Mouse (Mus musculus): Measurements from ENCODE around the gene Mfsd4b1. TPM values are rescaled to one million over a fixed set of nuclear protein-coding genes. Genes with fewer than 3 reads are reported as not detected.
A peak's percentile ranks its signal among the peaks of the same experiment; 100 is the strongest.
"Not testable (repeated sequence)": the region's sequence is repeated elsewhere in the genome, so short reads cannot be mapped to it uniquely, and the experiment has no call there.

The Mfsd4b1 gene
- polyA plus RNA-seq, 1 experiment from 2014 or later: 0.32 TPM

DNA sequence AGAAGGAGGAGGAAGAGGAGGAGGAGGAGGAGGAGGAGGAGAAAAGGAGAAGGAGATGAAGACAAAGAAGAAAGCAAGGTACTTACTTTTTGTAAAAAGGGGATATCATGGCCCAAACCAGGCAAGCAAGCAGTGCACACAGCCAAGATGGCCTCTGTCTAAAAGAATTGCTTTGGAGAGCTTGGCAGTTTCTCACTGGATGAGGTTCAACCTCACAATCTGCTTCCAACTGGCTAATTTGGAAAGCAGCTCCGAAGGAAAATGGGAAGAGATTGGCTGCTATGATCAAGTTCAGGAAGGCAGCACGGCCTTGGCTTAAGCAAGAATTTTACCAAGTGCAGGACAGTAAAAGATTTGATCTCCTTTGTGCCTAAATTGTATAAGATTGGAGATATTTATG, 4.5 kb upstream of the Mfsd4b1 start:
- no peak for DNase-seq (ENCODE audit: low spot score)
- no peaks in the 10 kb centered on the region for H3K36me3 ChIP-seq (ENCODE audit: control insufficient read depth, insufficient read depth, low read length)
- WGBS: 72% methylated on average over 2 of the region's 2 CpGs
- ATAC-seq (ENCODE audit: low read depth): no peak
- H3K4me2 ChIP-seq (ENCODE audit: low read depth, low read length): no peak overlapping the region
- H3K27ac ChIP-seq (replicated peaks; ENCODE audit: low read depth, low read length): no peak overlapping the region
- no peak overlapping the region for H3K9ac ChIP-seq (ENCODE audit: low read depth, low read length)
- no peaks in the 10 kb centered on the region for H3K27me3 ChIP-seq (replicated peaks; ENCODE audit: control insufficient read depth, insufficient read depth, low read length)
- no peaks in the 10 kb centered on the region for H3K9me3 ChIP-seq (ENCODE audit: control insufficient read depth, low read length)
- H3K4me1 ChIP-seq (ENCODE audit: control insufficient read depth, insufficient read depth, low read length): peaks cover 3% of the 10 kb centered on the region; the same call in 1 of the 2 replicates
- H3K4me3 ChIP-seq (ENCODE audit: low read depth, low read length): no peak overlapping the region

DNA sequence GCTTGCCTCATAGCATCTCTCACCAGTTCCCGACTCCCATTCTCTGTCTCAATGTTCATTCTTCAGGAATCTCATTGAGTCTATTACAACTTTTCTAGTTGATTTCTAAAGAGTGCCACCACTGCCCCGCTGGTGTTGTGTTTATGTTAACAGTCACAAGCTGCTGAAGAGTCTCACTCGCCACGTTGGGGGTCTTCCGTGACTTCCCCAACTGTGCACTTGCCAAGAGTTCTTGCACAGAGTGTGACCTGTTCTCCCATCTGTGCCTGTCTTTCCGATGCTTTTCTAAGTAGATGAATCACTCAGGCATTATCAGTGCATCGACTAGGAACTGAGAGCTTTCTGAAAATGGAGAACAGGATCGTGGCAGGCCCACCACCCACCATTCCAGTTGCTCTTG, 3.0 kb upstream of the Mfsd4b1 start:
- peaks cover 3% of the 10 kb centered on the region; the same call in 1 of the 2 replicates for H3K4me1 ChIP-seq (ENCODE audit: control insufficient read depth, insufficient read depth, low read length)
- no peaks in the 10 kb centered on the region for H3K36me3 ChIP-seq (ENCODE audit: control insufficient read depth, insufficient read depth, low read length)
- no peaks in the 10 kb centered on the region for H3K9me3 ChIP-seq (ENCODE audit: control insufficient read depth, low read length)
- DNase-seq (ENCODE audit: low spot score): no peak
- H3K27me3 ChIP-seq (replicated peaks; ENCODE audit: control insufficient read depth, insufficient read depth, low read length): 0 out of 2 replicates have a peak, but pooled peaks cover 7% of the 10 kb centered on the region
- no peak overlapping the region for H3K4me3 ChIP-seq (ENCODE audit: low read depth, low read length)
- no peak for ATAC-seq (ENCODE audit: low read depth)
- WGBS: 86% methylated on average over 8 of the region's 8 CpGs
- H3K27ac ChIP-seq (replicated peaks; ENCODE audit: low read depth, low read length): no peak overlapping the region
- H3K4me2 ChIP-seq (ENCODE audit: low read depth, low read length): no peak overlapping the region
- H3K9ac ChIP-seq (ENCODE audit: low read depth, low read length): no peak overlapping the region

DNA sequence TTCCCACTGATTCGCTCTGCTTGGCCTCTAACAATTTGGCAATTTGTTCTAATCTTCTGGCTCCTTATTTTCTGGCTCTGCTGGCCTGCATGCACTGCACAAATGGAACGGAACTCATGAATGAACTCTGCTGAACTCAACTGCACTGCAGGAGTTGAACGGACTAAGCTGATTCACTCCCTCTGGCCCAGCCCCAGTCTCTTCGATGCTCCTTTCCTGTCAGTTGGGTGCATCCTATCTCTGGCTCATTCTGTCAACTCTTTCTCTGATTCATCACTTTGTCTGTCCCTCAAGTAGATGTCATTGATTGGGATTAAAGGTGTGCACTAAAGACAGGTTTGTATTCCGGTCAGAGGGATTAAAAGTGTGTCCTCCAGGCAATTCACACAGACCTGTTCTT, 1.5 kb upstream of the Mfsd4b1 start:
- 89% methylated on average over 5 of the region's 5 CpGs for WGBS
- no peak overlapping the region for H3K4me3 ChIP-seq (ENCODE audit: low read depth, low read length)

DNA sequence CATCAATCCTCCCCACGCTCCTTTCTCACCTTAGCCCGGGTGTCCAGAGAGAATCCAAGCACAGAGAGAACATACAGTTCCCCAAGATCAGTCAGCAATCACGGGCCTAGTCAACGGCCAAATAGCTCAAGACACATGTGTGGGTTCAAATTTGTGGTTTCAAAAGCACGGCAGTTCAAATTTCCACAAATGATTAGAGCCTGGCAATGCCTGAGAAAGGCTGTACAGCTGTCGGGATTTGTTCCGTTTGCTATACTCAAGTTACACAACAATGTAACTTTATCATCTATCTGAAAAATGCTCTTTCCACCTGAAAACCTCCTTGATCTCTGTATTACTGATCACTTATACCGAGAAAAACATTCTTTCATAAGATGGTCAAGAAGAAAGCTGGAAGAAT, 492 bp upstream of the Mfsd4b1 start:
- Histone ChIP-seq H3K9me3 (ENCODE audit: control insufficient read depth, low read length) (no peaks in the 10 kb centered on the region), H3K4me2 (ENCODE audit: low read depth, low read length) (peak overlapping the region; percentile 99), H3K36me3 (ENCODE audit: control insufficient read depth, insufficient read depth, low read length) (no peaks in the 10 kb centered on the region), H3K27ac (replicated peaks; ENCODE audit: low read depth, low read length) (no peak overlapping the region; the same call in 1 of the 2 replicates), H3K4me3 (ENCODE audit: low read depth, low read length) (peak overlapping the region; percentile 65), H3K9ac (ENCODE audit: low read depth, low read length) (peak overlapping the region; percentile 70), H3K27me3 (replicated peaks; ENCODE audit: control insufficient read depth, insufficient read depth, low read length) (0 out of 2 replicates have a peak, but pooled peaks cover 8% of the 10 kb centered on the region), H3K4me1 (ENCODE audit: control insufficient read depth, insufficient read depth, low read length) (peaks cover 3% of the 10 kb centered on the region; the same call in 1 of the 2 replicates)
- ATAC-seq (ENCODE audit: low read depth) (peak; percentile 10; the same call in 1 of the 2 replicates), DNase-seq (ENCODE audit: low spot score) (peak; percentile 53)
- WGBS: 25% methylated on average over 8 of the region's 8 CpGs

More for the DNA sequence above, 1.5 kb upstream of the Mfsd4b1 start:
- Histone ChIP-seq H3K4me1 (ENCODE audit: control insufficient read depth, insufficient read depth, low read length) (peaks cover 3% of the 10 kb centered on the region; the same call in 1 of the 2 replicates), H3K9ac (ENCODE audit: low read depth, low read length) (no peak overlapping the region), H3K9me3 (ENCODE audit: control insufficient read depth, low read length) (no peaks in the 10 kb centered on the region), H3K36me3 (ENCODE audit: control insufficient read depth, insufficient read depth, low read length) (no peaks in the 10 kb centered on the region), H3K27ac (replicated peaks; ENCODE audit: low read depth, low read length) (no peak overlapping the region), H3K27me3 (replicated peaks; ENCODE audit: control insufficient read depth, insufficient read depth, low read length) (0 out of 2 replicates have a peak, but pooled peaks cover 8% of the 10 kb centered on the region), H3K4me2 (ENCODE audit: low read depth, low read length) (no peak overlapping the region)
- ATAC-seq (ENCODE audit: low read depth) (no peak), DNase-seq (ENCODE audit: low spot score) (no peak)

DNA sequence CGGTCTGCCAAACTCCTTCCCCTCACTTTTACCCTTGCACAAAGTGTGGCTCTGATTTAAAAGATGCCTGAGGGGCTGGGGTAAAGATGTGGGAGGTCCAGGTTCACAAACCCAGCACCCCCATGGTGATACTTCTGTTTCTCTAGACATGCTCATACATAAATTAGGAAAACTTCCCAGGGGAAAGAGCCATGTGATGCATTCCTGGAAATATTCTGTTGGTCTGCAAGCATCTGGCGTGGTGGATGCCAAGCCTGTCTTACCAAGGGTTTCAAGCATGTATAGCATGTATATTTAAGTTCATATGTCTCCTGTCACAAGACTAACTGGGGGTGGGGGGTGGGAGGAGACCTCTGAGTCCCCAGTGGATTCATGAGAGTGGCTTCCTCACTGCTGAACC, 4.7 kb downstream of the Mfsd4b1 start:
- Histone ChIP-seq H3K27me3 (replicated peaks; ENCODE audit: control insufficient read depth, insufficient read depth, low read length) (0 out of 2 replicates have a peak, but pooled peaks cover 8% of the 10 kb centered on the region), H3K9me3 (ENCODE audit: control insufficient read depth, low read length) (no peaks in the 10 kb centered on the region), H3K4me2 (ENCODE audit: low read depth, low read length) (no peak overlapping the region), H3K27ac (replicated peaks; ENCODE audit: low read depth, low read length) (no peak overlapping the region), H3K9ac (ENCODE audit: low read depth, low read length) (no peak overlapping the region), H3K4me3 (ENCODE audit: low read depth, low read length) (no peak overlapping the region), H3K4me1 (ENCODE audit: control insufficient read depth, insufficient read depth, low read length) (peaks cover 2% of the 10 kb centered on the region; the same call in 1 of the 2 replicates), H3K36me3 (ENCODE audit: control insufficient read depth, insufficient read depth, low read length) (no peaks in the 10 kb centered on the region)
- 48% methylated on average over 2 of the region's 2 CpGs for WGBS
- peak; percentile 26 for DNase-seq (ENCODE audit: low spot score)
- no peak for ATAC-seq (ENCODE audit: low read depth)

DNA sequence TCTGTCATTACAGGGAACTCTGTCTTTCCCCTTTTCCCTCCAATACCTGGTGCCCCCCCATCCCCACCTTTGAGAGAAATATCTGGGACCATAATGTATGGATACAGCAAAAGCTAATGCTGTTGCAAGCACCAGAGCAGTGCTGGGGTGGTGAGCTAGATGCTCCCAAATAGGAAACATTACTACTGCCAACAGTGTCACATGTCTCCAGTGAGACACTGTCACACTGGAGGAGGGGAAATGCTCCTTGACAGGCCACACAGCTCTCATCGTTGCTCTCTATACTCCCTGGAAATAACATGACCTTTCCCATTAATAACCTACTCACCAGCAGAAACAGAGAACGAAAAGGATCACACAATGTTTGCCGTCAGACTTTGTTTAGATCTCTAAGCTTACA, 5.6 kb downstream of the Mfsd4b1 start:
- H3K36me3 ChIP-seq (ENCODE audit: control insufficient read depth, insufficient read depth, low read length): no peaks in the 10 kb centered on the region
- no peaks in the 10 kb centered on the region for H3K9me3 ChIP-seq (ENCODE audit: control insufficient read depth, low read length)
- ATAC-seq (ENCODE audit: low read depth) (no peak), DNase-seq (ENCODE audit: low spot score) (no peak)
- no peak overlapping the region for H3K9ac ChIP-seq (ENCODE audit: low read depth, low read length)
- no peak overlapping the region for H3K27ac ChIP-seq (replicated peaks; ENCODE audit: low read depth, low read length)
- 57% methylated on average over 3 of the region's 3 CpGs for WGBS
- 0 out of 2 replicates have a peak, but pooled peaks cover 8% of the 10 kb centered on the region for H3K27me3 ChIP-seq (replicated peaks; ENCODE audit: control insufficient read depth, insufficient read depth, low read length)
- no peaks in the 10 kb centered on the region for H3K4me1 ChIP-seq (ENCODE audit: control insufficient read depth, insufficient read depth, low read length)
- H3K4me2 ChIP-seq (ENCODE audit: low read depth, low read length): no peak overlapping the region
- no peak overlapping the region for H3K4me3 ChIP-seq (ENCODE audit: low read depth, low read length)

DNA sequence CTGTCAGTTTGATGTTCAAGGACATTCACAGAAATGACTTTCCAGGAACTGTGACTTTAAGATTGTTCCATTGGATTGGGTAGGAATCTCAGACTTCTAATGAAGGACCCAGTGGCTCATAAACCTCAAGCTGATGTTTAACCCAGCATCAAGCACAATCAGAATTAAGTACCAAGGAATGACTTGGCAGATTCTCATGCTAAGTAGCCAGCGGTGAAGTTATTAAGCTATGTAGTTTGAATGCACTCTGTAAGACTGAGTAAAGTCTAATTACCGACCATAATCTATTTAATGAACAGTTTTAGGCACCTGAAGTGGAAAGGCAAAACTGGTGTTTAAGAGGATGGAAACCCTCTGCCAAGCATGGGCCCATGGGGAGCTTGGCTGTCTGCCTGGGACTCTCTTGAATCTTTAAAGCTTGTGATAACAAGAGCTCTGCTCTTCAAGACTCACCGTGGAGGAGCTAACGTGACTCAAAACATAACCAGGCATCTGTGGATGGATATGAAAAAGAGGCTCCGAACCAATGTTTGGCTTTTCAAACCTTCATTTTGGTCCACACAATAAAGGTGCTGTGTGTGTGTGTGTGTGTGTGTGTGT, 6.7 kb downstream of the Mfsd4b1 start:
- Histone ChIP-seq H3K9ac (ENCODE audit: low read depth, low read length) (no peak overlapping the region), H3K4me3 (ENCODE audit: low read depth, low read length) (no peak overlapping the region), H3K4me1 (ENCODE audit: control insufficient read depth, insufficient read depth, low read length) (no peaks in the 10 kb centered on the region), H3K27ac (replicated peaks; ENCODE audit: low read depth, low read length) (no peak overlapping the region), H3K27me3 (replicated peaks; ENCODE audit: control insufficient read depth, insufficient read depth, low read length) (0 out of 2 replicates have a peak, but pooled peaks cover 3% of the 10 kb centered on the region), H3K9me3 (ENCODE audit: control insufficient read depth, low read length) (no peaks in the 10 kb centered on the region), H3K36me3 (ENCODE audit: control insufficient read depth, insufficient read depth, low read length) (no peaks in the 10 kb centered on the region), H3K4me2 (ENCODE audit: low read depth, low read length) (no peak overlapping the region)
- ATAC-seq (ENCODE audit: low read depth) (no peak), DNase-seq (ENCODE audit: low spot score) (no peak)
- 84% methylated on average over 5 of the region's 5 CpGs for WGBS

DNA sequence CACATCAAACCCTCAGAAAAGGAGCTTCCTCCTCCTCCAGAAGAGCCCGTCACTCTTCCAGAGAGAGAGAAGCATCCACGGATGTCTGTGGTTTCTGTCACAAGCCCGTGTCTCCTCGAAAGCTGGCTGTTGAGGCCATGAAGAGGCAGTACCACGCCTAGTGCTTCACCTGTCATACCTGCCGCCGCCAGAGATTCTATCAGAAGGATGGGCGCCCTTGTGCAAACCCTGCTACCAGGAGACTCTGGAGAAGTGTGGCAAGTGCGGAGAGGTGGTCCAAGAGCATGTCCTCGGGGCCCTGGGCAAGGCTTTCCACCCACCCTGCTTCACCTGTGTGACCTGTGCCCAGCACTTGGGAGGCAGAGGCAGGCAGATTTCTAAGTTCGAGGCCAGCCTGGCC, 15.5 kb downstream of the Mfsd4b1 start:
- Histone ChIP-seq H3K4me1 (ENCODE audit: control insufficient read depth, insufficient read depth, low read length) (no peaks in the 10 kb centered on the region), H3K9me3 (ENCODE audit: control insufficient read depth, low read length) (no peaks in the 10 kb centered on the region), H3K27ac (replicated peaks; ENCODE audit: low read depth, low read length) (no peak overlapping the region), H3K4me2 (ENCODE audit: low read depth, low read length) (no peak overlapping the region), H3K36me3 (ENCODE audit: control insufficient read depth, insufficient read depth, low read length) (no peaks in the 10 kb centered on the region), H3K4me3 (ENCODE audit: low read depth, low read length) (no peak overlapping the region), H3K9ac (ENCODE audit: low read depth, low read length) (no peak overlapping the region), H3K27me3 (replicated peaks; ENCODE audit: control insufficient read depth, insufficient read depth, low read length) (no peaks in the 10 kb centered on the region)
- no peak for ATAC-seq (ENCODE audit: low read depth)
- DNase-seq (ENCODE audit: low spot score): no peak
- 72% methylated on average over 11 of the region's 11 CpGs for WGBS

DNA sequence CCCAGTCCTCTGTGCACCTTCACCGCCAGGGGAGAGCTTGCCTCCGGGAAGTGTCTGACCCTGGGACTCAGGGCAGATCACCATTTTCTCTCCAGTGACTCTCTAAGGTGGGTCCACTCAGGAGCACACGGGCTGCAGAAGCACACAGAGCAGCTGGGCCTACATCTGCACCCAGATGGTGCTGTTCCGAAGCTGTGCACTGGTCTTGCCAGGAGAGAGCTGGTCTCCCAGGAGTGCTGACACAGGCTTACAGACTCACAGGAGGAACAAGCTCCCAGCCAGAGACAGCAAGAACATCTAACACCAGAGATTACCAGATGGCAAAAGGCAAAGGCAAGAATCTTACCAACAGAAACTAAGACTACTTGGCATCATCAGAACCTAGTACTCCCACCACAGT, 16.2 kb downstream of the Mfsd4b1 start:
- DNase-seq (ENCODE audit: low spot score); H3K4me2 ChIP-seq (ENCODE audit: low read depth, low read length); H3K4me1 ChIP-seq (ENCODE audit: control insufficient read depth, insufficient read depth, low read length); ATAC-seq (ENCODE audit: low read depth); H3K27me3 ChIP-seq (replicated peaks; ENCODE audit: control insufficient read depth, insufficient read depth, low read length); H3K36me3 ChIP-seq (ENCODE audit: control insufficient read depth, insufficient read depth, low read length); H3K4me3 ChIP-seq (ENCODE audit: low read depth, low read length); H3K27ac ChIP-seq (replicated peaks; ENCODE audit: low read depth, low read length); H3K9me3 ChIP-seq (ENCODE audit: control insufficient read depth, low read length); H3K9ac ChIP-seq (ENCODE audit: low read depth, low read length): not testable (repeated sequence)
- WGBS: 75% methylated on average over 4 of the region's 4 CpGs
